Mouse (Mus musculus): ENCODE data around the gene Cryzl1.

DNA sequence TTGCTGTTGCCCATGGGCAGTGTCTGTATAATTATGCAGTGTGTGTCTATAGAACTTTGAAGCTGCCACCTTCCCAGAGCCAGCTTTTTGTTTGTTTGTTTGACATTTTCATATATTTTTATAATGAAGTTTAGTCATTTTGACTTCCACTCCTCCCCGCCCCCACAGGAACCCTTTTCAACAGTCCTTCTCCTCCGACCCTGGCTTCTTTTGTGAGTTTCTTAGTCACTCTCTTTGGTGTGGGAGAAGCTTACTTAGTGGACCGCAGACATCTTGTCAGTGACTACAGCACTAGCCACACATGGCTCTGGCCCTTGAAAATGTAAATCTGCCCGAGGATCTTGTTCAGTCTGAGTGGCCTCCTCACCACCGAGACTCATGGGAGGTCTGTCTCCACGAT lies 35.6 kb upstream of the Cryzl1 start:
- TF ChIP-seq CTCF (IDR thresholded peaks at IDR 0.05; ENCODE audit: control insufficient read depth, insufficient read depth, low read length) (no peak), POLR2A (IDR thresholded peaks at IDR 0.05; ENCODE audit: borderline replicate concordance, control insufficient read depth, low read depth, low read length) (no peak)
